Mouse (Mus musculus): ENCODE measurements around the gene Ubac2. TPM values are rescaled to one million over a fixed set of nuclear protein-coding genes. Genes with fewer than 3 reads are reported as not detected.

Ubac2 gene
- polyA plus RNA-seq, 1 experiment = 102 TPM

GRCm38 (mm10) chr14:121927451-121927850 is 49.0 kb downstream of the Ubac2 start:
- Histone ChIP-seq H3K4me3 (ENCODE audit: control insufficient read depth, insufficient read depth, low read length) (no peak overlapping the region), H3K27me3 (ENCODE audit: control insufficient read depth, insufficient read depth, low read length) (no peaks in the 10 kb centered on the region), H3K36me3 (ENCODE audit: control insufficient read depth, insufficient read depth, low read length) (no peaks in the 10 kb centered on the region), H3K4me1 (replicated peaks; ENCODE audit: control insufficient read depth, insufficient read depth, low read length) (peaks cover 20% of the 10 kb centered on the region), H3K27ac (ENCODE audit: control insufficient read depth, insufficient read depth, low read length) (no peak overlapping the region)
- no peak for DNase-seq
- 97% methylated on average over 8 of the region's 8 CpGs for WGBS
- TF ChIP-seq POLR2A (IDR thresholded peaks at IDR 0.05; ENCODE audit: control insufficient read depth, extremely low read depth, insufficient read depth, low read length, poor library complexity) = no peak
- no peak for TF ChIP-seq CTCF (IDR thresholded peaks at IDR 0.05; ENCODE audit: borderline replicate concordance, control insufficient read depth, extremely low read depth, insufficient read depth, low read length, poor library complexity)

GRCm38 (mm10) chr14:121928375-121929137 is 50.1 kb downstream of the Ubac2 start:
- DNase-seq = peak; percentile 58
- no peaks in the 10 kb centered on the region for H3K27me3 ChIP-seq (ENCODE audit: control insufficient read depth, insufficient read depth, low read length)
- H3K4me3 ChIP-seq (ENCODE audit: control insufficient read depth, insufficient read depth, low read length) = no peak overlapping the region
- peaks cover 26% of the 10 kb centered on the region for H3K4me1 ChIP-seq (replicated peaks; ENCODE audit: control insufficient read depth, insufficient read depth, low read length)
- 74% methylated on average over 8 of the region's 8 CpGs for whole genome bisulfite sequencing
- H3K36me3 ChIP-seq (ENCODE audit: control insufficient read depth, insufficient read depth, low read length) = no peaks in the 10 kb centered on the region
- TF ChIP-seq POLR2A (IDR thresholded peaks at IDR 0.05; ENCODE audit: control insufficient read depth, extremely low read depth, insufficient read depth, low read length, poor library complexity) (no peak), CTCF (IDR thresholded peaks at IDR 0.05; ENCODE audit: borderline replicate concordance, control insufficient read depth, extremely low read depth, insufficient read depth, low read length, poor library complexity) (no peak)
- peak overlapping the region; percentile 23 for H3K27ac ChIP-seq (ENCODE audit: control insufficient read depth, insufficient read depth, low read length)

- H3K36me3 ChIP-seq (ENCODE audit: control insufficient read depth, insufficient read depth, low read length) = 0 out of 2 replicates have a peak, but pooled peaks cover 4% of the 10 kb centered on the region
- WGBS = 25% methylated on average over 12 of the region's 12 CpGs
- no peak overlapping the region for H3K4me3 ChIP-seq (ENCODE audit: control insufficient read depth, insufficient read depth, low read length)
- H3K27ac ChIP-seq (ENCODE audit: control insufficient read depth, insufficient read depth, low read length) = peak overlapping the region; percentile 94
- no peaks in the 10 kb centered on the region for H3K27me3 ChIP-seq (ENCODE audit: control insufficient read depth, insufficient read depth, low read length)
- peaks cover 26% of the 10 kb centered on the region for H3K4me1 ChIP-seq (replicated peaks; ENCODE audit: control insufficient read depth, insufficient read depth, low read length)
- no peak for TF ChIP-seq POLR2A (IDR thresholded peaks at IDR 0.05; ENCODE audit: control insufficient read depth, extremely low read depth, insufficient read depth, low read length, poor library complexity)
- no peak for TF ChIP-seq CTCF (IDR thresholded peaks at IDR 0.05; ENCODE audit: borderline replicate concordance, control insufficient read depth, extremely low read depth, insufficient read depth, low read length, poor library complexity)
- no peak for DNase-seq
These were observed 51.0 kb downstream of the Ubac2 start for GRCm38 (mm10) chr14:121929243-121929951.

- Histone ChIP-seq H3K27me3 (ENCODE audit: control insufficient read depth, insufficient read depth, low read length) (no peaks in the 10 kb centered on the region), H3K4me1 (replicated peaks; ENCODE audit: control insufficient read depth, insufficient read depth, low read length) (peaks cover 26% of the 10 kb centered on the region), H3K27ac (ENCODE audit: control insufficient read depth, insufficient read depth, low read length) (peak overlapping the region; percentile 39; the same call in 1 of the 2 replicates), H3K4me3 (ENCODE audit: control insufficient read depth, insufficient read depth, low read length) (no peak overlapping the region), H3K36me3 (ENCODE audit: control insufficient read depth, insufficient read depth, low read length) (0 out of 2 replicates have a peak, but pooled peaks cover 5% of the 10 kb centered on the region)
- no peak for DNase-seq
- 73% methylated on average over 7 of the region's 7 CpGs for WGBS
- TF ChIP-seq POLR2A (IDR thresholded peaks at IDR 0.05; ENCODE audit: control insufficient read depth, extremely low read depth, insufficient read depth, low read length, poor library complexity) = no peak
- no peak for TF ChIP-seq CTCF (IDR thresholded peaks at IDR 0.05; ENCODE audit: borderline replicate concordance, control insufficient read depth, extremely low read depth, insufficient read depth, low read length, poor library complexity)
These were observed 52.4 kb downstream of the Ubac2 start for GRCm38 (mm10) chr14:121930731-121931383.

GRCm38 (mm10) chr14:121931594-121931993 is 53.2 kb downstream of the Ubac2 start:
- 79% methylated on average over 3 of the region's 3 CpGs for WGBS
- H3K4me3 ChIP-seq (ENCODE audit: control insufficient read depth, insufficient read depth, low read length) = no peak overlapping the region
- TF ChIP-seq POLR2A (IDR thresholded peaks at IDR 0.05; ENCODE audit: control insufficient read depth, extremely low read depth, insufficient read depth, low read length, poor library complexity) (no peak), CTCF (IDR thresholded peaks at IDR 0.05; ENCODE audit: borderline replicate concordance, control insufficient read depth, extremely low read depth, insufficient read depth, low read length, poor library complexity) (no peak)
- H3K27me3 ChIP-seq (ENCODE audit: control insufficient read depth, insufficient read depth, low read length) = no peaks in the 10 kb centered on the region
- no peak for DNase-seq
- 0 out of 2 replicates have a peak, but pooled peaks cover 5% of the 10 kb centered on the region for H3K36me3 ChIP-seq (ENCODE audit: control insufficient read depth, insufficient read depth, low read length)
- H3K27ac ChIP-seq (ENCODE audit: control insufficient read depth, insufficient read depth, low read length) = peak overlapping the region; percentile 25; the same call in 1 of the 2 replicates
- H3K4me1 ChIP-seq (replicated peaks; ENCODE audit: control insufficient read depth, insufficient read depth, low read length) = peaks cover 26% of the 10 kb centered on the region

GRCm38 (mm10) chr14:121932180-121932579 is 53.8 kb downstream of the Ubac2 start:
- Histone ChIP-seq H3K27me3 (ENCODE audit: control insufficient read depth, insufficient read depth, low read length) (no peaks in the 10 kb centered on the region), H3K4me1 (replicated peaks; ENCODE audit: control insufficient read depth, insufficient read depth, low read length) (peaks cover 31% of the 10 kb centered on the region), H3K36me3 (ENCODE audit: control insufficient read depth, insufficient read depth, low read length) (0 out of 2 replicates have a peak, but pooled peaks cover 5% of the 10 kb centered on the region), H3K27ac (ENCODE audit: control insufficient read depth, insufficient read depth, low read length) (no peak overlapping the region), H3K4me3 (ENCODE audit: control insufficient read depth, insufficient read depth, low read length) (no peak overlapping the region)
- TF ChIP-seq POLR2A (IDR thresholded peaks at IDR 0.05; ENCODE audit: control insufficient read depth, extremely low read depth, insufficient read depth, low read length, poor library complexity) (no peak), CTCF (IDR thresholded peaks at IDR 0.05; ENCODE audit: borderline replicate concordance, control insufficient read depth, extremely low read depth, insufficient read depth, low read length, poor library complexity) (no peak)
- no peak for DNase-seq
- 92% methylated on average over 4 of the region's 4 CpGs for WGBS

Measured in thymus, adult 2 months (tissue).